Mouse (Mus musculus) 3134 (cell line): ENCODE measurements at regions not wholly inside any gene's neighbourhood (a gene's known extent, or its start where the extent isn't known, plus 50 kb on each side); places are given as distances from the start of the nearest gene placed in this dataset.

Experiments
- DNase-seq: peaks from one replicate; pipeline ENCODE4 v3.0.0-alpha.2; 2011; ENCODE audit warnings: low spot score; ENCODE audit not compliant: insufficient read length; ENCODE audit errors: extremely low read depth

DNA sequence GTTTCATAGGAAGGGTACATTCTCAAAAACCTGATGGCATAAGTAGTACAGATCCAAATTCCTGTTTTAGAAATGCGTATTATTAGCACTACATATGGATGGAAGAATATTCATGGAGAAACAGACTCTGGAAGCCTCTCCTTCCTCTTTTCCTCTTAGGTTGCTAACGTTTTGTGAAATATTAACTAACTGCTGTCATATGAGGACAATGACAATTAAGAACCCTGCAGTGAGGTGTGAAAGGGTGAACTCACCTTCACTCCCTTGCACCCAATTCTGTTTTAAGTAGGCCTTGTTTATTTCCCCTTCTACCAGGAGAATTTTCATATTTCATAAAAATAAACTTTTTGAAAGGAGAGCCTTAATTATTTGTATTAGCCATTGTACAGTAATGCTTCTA is 62.5 kb upstream of the Abcb5 start:
- no peak for DNase-seq

DNA sequence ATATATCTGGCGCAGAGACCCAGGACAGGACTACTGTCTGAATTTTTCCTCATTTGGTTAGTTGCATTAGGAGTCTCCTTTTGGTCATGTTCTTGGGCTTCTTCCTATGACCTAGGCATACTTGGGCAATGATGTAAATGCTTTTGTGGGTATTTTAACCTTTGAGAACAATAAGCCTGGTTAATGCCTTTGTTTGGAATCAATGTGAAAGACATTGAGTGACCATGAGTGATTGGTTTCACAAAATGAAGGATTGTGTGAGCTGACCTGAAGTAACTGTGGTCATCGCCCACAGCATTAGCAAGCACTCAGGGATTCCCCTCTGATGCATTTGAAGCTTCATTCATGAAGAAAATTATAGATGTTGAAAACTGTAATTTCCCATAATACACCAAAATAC is 61.9 kb upstream of the Abcb5 start:
- DNase-seq = no peak

DNA sequence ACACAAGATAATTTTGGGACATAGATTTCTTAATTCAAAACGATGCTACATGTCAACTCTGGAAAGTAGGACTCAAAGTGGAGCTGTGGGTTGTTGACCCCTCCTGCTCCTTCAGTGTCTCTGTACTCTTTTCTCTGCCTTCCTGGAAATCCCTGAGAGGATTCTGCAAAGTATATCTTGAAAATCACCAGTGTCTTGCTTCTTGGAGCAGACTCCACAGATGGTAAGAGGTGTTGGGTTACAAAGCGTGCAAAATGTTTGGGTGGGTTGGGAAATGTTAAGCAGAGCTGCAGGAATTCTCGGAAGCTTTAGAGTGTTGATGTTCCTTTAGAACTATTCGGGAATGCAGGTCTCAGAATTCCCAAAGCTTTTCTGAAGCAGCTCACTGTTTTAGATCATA is 61.5 kb upstream of the Abcb5 start:
- DNase-seq = no peak

DNA sequence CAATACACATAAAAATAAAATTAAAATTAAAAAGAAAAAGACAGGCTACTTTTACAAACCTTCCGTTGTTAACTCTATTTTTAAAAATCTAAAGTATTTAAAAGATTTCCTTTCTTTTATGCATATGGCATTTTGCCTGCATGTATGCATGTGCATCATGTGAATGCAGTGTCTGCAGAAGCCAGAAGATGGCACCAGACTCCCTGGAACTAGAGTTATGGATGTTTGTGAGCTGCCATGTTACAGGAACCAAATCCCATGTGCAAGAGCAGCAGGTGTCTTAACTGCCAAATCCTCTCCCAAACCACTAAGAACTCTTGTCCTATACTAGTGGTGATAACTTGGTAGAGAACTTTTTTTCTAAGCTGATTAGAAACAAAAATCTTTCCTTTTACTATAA is 60.1 kb upstream of the Abcb5 start:
- peak; percentile 15 for DNase-seq

DNA sequence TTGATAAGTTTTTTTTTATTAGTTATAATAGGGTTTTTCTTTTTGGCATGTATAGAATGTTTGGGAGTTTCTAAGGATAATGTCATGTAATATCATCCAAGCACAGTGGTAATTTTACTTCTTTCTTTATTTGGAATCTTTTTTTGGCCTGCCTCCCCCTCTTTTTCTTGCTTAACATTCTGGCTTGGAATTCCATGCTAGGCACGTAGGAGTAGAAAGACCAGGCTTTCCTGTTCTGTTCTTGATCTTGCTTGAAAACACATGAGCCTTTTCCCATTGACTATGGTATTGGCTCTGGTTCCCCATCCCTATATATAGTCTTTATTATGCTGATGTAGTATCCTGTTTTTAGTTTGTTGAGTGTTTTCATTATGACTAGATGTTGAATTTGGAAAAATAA is 57.8 kb upstream of the Abcb5 start:
- DNase-seq = no peak
